Mouse (Mus musculus) G1E (cell line): ENCODE results near the gene Uimc1. TPM values are rescaled to one million over a fixed set of nuclear protein-coding genes. Genes with fewer than 3 reads are reported as not detected.

ENCODE experiments used
- ATAC-seq: 2 replicates; pipeline ENCODE4 v1.8.0; 2016; ENCODE audit warnings: mild to moderate bottlenecking; ENCODE audit not compliant: insufficient number of reproducible peaks, poor library complexity, low FRiP score, severe bottlenecking; ENCODE audit errors: extremely low read depth
- DNase-seq: peaks from one replicate; pipeline ENCODE4 v3.0.0; 2012; ENCODE audit warnings: low spot score
- H3K27me3 ChIP-seq: 2 replicates; pipeline ENCODE4 v1.6.1; 2012; ENCODE audit warnings: mild to moderate bottlenecking, low read length, inconsistent platforms; ENCODE audit not compliant: insufficient read depth
- H3K36me3 ChIP-seq: replicated peaks from 2 replicates; pipeline ENCODE3; 2012; ENCODE audit warnings: mild to moderate bottlenecking, inconsistent platforms
- H3K4me1 ChIP-seq: 2 replicates; pipeline ENCODE4 v1.6.1; 2012; ENCODE audit warnings: low read depth, low read length, inconsistent platforms, mixed read lengths; ENCODE audit not compliant: insufficient read depth
- H3K4me3 ChIP-seq: 2 replicates; pipeline ENCODE4 v1.5.1; 2012; ENCODE audit warnings: low read depth, mild to moderate bottlenecking, inconsistent platforms, low read length, moderate library complexity, mixed read lengths
- H3K9me3 ChIP-seq: replicated peaks from 2 replicates; pipeline ENCODE4 v1.6.1; 2012; ENCODE audit warnings: inconsistent platforms
- CTCF ChIP-seq: IDR thresholded peaks from 2 replicates; pipeline ENCODE4 v1.5.1; 2012; ENCODE audit warnings: low read depth, low read length, inconsistent platforms, mixed read lengths
- GATA1 ChIP-seq: IDR thresholded peaks from 2 replicates; pipeline ENCODE4 v1.6.1; 2012; ENCODE audit warnings: borderline replicate concordance, low read length, inconsistent platforms, mixed read lengths
- GATA2 ChIP-seq: IDR thresholded peaks from 2 replicates; pipeline ENCODE4 v1.6.1; 2012; ENCODE audit warnings: low read depth, low read length, inconsistent platforms, borderline replicate concordance
- POLR2AphosphoS5 ChIP-seq: IDR thresholded peaks from 2 replicates; pipeline ENCODE4 v1.6.1; 2012; ENCODE audit warnings: low read depth, low read length, inconsistent platforms; ENCODE audit not compliant: insufficient replicate concordance
- TAL1 ChIP-seq: conservative IDR thresholded peaks from 2 replicates; pipeline ENCODE4 v1.6.1; 2012; ENCODE audit warnings: low read depth, low read length, inconsistent platforms, mixed read lengths
- polyA plus RNA-seq: library from polyadenylated mRNA; stranded (reverse); fragments of >175 nt; gene quantifications from 2 replicates; pipeline ENCODE4 v1.2.3, GENCODE M21; 2012
- total RNA-seq, 2 experiments: library from RNA; stranded (forward) in 1 of 2; stranded (reverse) in 1 of 2; fragments of 200-1000 nt in 1 of 2; fragments of >200 nt in 1 of 2; fragmentation: Nextera tagmentation in 1 of 2; gene quantifications; 2 replicates each; pipeline ENCODE4 v1.2.3; 2014 to 2017

The Uimc1 gene
- total and polyA plus RNA-seq, 3 experiments, result 7.8 to 55.0 (median 52.4) TPM

GRCm38 (mm10) chr13:55107116-55107515, 7.0 kb upstream of the Uimc1 start:
- TF ChIP-seq GATA1 (no peak), TAL1 (no peak), GATA2 (no peak), POLR2AphosphoS5 (no peak), CTCF (no peak)
- H3K36me3 ChIP-seq, result peaks cover 44% of the 10 kb centered on the region
- DNase-seq, result no peak
- H3K4me3 ChIP-seq, result no peak overlapping the region
- H3K9me3 ChIP-seq, result no peaks in the 10 kb centered on the region
- H3K4me1 ChIP-seq, result peaks cover 31% of the 10 kb centered on the region
- ATAC-seq, result no peak
- H3K27me3 ChIP-seq, result no peaks in the 10 kb centered on the region

GRCm38 (mm10) chr13:55105953-55106691, 6.0 kb upstream of the Uimc1 start:
- ATAC-seq, result no peak
- peaks cover 31% of the 10 kb centered on the region for H3K4me1 ChIP-seq
- H3K4me3 ChIP-seq, result peak overlapping the region; percentile 99
- peaks cover 36% of the 10 kb centered on the region for H3K36me3 ChIP-seq
- no peaks in the 10 kb centered on the region for H3K27me3 ChIP-seq
- DNase-seq, result peak; percentile 8
- no peaks in the 10 kb centered on the region; the same call in 1 of the 2 replicates for H3K9me3 ChIP-seq
- TF ChIP-seq CTCF, result no peak
- TF ChIP-seq TAL1, result no peak
- TF ChIP-seq POLR2AphosphoS5, result no peak
- no peak for TF ChIP-seq GATA2
- no peak for TF ChIP-seq GATA1

GRCm38 (mm10) chr13:55105045-55105952, 5.2 kb upstream of the Uimc1 start, which contains the start of gene Zfp346:
TSS of gene Zfp346 (plus strand) at chr13:55105311.
- Histone ChIP-seq H3K36me3 (peaks cover 29% of the 10 kb centered on the region), H3K9me3 (no peaks in the 10 kb centered on the region; the same call in 1 of the 2 replicates), H3K27me3 (no peaks in the 10 kb centered on the region), H3K4me3 (peak within 1 kb of the TSS; percentile 99), H3K4me1 (peaks cover 28% of the 10 kb centered on the region)
- no peak for TF ChIP-seq TAL1
- TF ChIP-seq POLR2AphosphoS5, result no peak; the same call in 1 of the 2 replicates
- no peak for TF ChIP-seq GATA2
- DNase-seq, result peak; percentile 96
- peak; percentile 92 for ATAC-seq

- Histone ChIP-seq H3K4me3 (no peak overlapping the region), H3K36me3 (peaks cover 15% of the 10 kb centered on the region), H3K27me3 (no peaks in the 10 kb centered on the region), H3K4me1 (peaks cover 37% of the 10 kb centered on the region), H3K9me3 (no peaks in the 10 kb centered on the region; the same call in 1 of the 2 replicates)
- no peak for TF ChIP-seq POLR2AphosphoS5
- no peak for TF ChIP-seq CTCF
- no peak for TF ChIP-seq GATA1
- TF ChIP-seq GATA2, result no peak
- no peak for TF ChIP-seq TAL1
- ATAC-seq (no peak), DNase-seq (no peak)
Measured at GRCm38 (mm10) chr13:55103351-55103750, 3.3 kb upstream of the Uimc1 start.

- Histone ChIP-seq H3K4me1 (peaks cover 32% of the 10 kb centered on the region), H3K4me3 (no peak overlapping the region), H3K9me3 (no peaks in the 10 kb centered on the region; the same call in 1 of the 2 replicates), H3K27me3 (no peaks in the 10 kb centered on the region), H3K36me3 (peaks cover 5% of the 10 kb centered on the region)
- DNase-seq (no peak), ATAC-seq (no peak)
- no peak for TF ChIP-seq TAL1
- TF ChIP-seq POLR2AphosphoS5, result no peak
- no peak for TF ChIP-seq CTCF
- TF ChIP-seq GATA1, result no peak
- TF ChIP-seq GATA2, result no peak
Measured at GRCm38 (mm10) chr13:55102366-55102765, 2.3 kb upstream of the Uimc1 start.

- no peaks in the 10 kb centered on the region for H3K27me3 ChIP-seq
- H3K4me1 ChIP-seq, result peaks cover 30% of the 10 kb centered on the region
- no peak overlapping the region for H3K4me3 ChIP-seq
- no peak for ATAC-seq
- TF ChIP-seq CTCF (no peak), GATA2 (no peak), GATA1 (no peak), POLR2AphosphoS5 (no peak)
- H3K36me3 ChIP-seq, result no peaks in the 10 kb centered on the region
- DNase-seq, result no peak
- no peaks in the 10 kb centered on the region; the same call in 1 of the 2 replicates for H3K9me3 ChIP-seq
Measured at GRCm38 (mm10) chr13:55101627-55102026, 1.5 kb upstream of the Uimc1 start.
